Mouse (Mus musculus) kidney, adult 2 months (tissue): ENCODE results near the gene Trio. TPM values are rescaled to one million over a fixed set of nuclear protein-coding genes. Genes with fewer than 3 reads are reported as not detected.

ENCODE experiments used
- DNase-seq: peaks from one replicate; pipeline ENCODE4 v3.0.0; 2021
- H3K27ac ChIP-seq: fragments of 200-500 bp; 2 replicates; pipeline ENCODE4 v1.5.1; 2012; ENCODE audit warnings: low read depth, low read length, control low read depth, inconsistent platforms; ENCODE audit not compliant: insufficient read depth
- H3K27me3 ChIP-seq: fragments of 200-500 bp; replicated peaks from 2 replicates; pipeline ENCODE4 v1.6.1; 2012; ENCODE audit warnings: mild to moderate bottlenecking, moderate library complexity, low read length, inconsistent platforms; ENCODE audit not compliant: control insufficient read depth, insufficient read depth
- H3K36me3 ChIP-seq: fragments of 200-500 bp; 2 replicates; pipeline ENCODE4 v1.6.1; 2012; ENCODE audit warnings: mild to moderate bottlenecking, moderate library complexity, low read length, inconsistent platforms; ENCODE audit not compliant: control insufficient read depth, insufficient read depth
- H3K4me1 ChIP-seq: fragments of 200-500 bp; 2 replicates; pipeline ENCODE4 v1.6.1; 2011; ENCODE audit warnings: low read length; ENCODE audit not compliant: control insufficient read depth, insufficient read depth
- H3K4me3 ChIP-seq: fragments of 200-500 bp; 2 replicates; pipeline ENCODE4 v1.5.1; 2011; ENCODE audit warnings: mild to moderate bottlenecking, low read depth, low read length, control low read depth; ENCODE audit not compliant: insufficient read depth
- CTCF ChIP-seq: fragments of 200-500 bp; conservative IDR thresholded peaks from 2 replicates; pipeline ENCODE4 v1.5.1; 2011; ENCODE audit warnings: low read depth, mild to moderate bottlenecking, control low read depth, low read length, moderate library complexity, mixed read lengths; ENCODE audit not compliant: insufficient read depth, insufficient read length
- POLR2A ChIP-seq: fragments of 200-500 bp; IDR thresholded peaks from one replicate; pipeline ENCODE4 v1.6.1; 2011; ENCODE audit warnings: low read depth, low read length, control low read depth
- WGBS: fragments of 180-500 bp; shearing (Covaris S2); methylation state at CpG from one replicate; pipeline ENCODE4 v1.1.7; 2018; 5-methylcytosine and 5-hydroxymethylcytosine counted together
- polyA plus RNA-seq: library from polyadenylated mRNA; depleted of rRNA; stranded (reverse); fragments of >200 nt; gene quantifications from 2 replicates; pipeline ENCODE4 v1.2.3, GENCODE M21; 2012

Gene Trio
- polyA plus RNA-seq, 1 experiment = 37.2 TPM

DNA sequence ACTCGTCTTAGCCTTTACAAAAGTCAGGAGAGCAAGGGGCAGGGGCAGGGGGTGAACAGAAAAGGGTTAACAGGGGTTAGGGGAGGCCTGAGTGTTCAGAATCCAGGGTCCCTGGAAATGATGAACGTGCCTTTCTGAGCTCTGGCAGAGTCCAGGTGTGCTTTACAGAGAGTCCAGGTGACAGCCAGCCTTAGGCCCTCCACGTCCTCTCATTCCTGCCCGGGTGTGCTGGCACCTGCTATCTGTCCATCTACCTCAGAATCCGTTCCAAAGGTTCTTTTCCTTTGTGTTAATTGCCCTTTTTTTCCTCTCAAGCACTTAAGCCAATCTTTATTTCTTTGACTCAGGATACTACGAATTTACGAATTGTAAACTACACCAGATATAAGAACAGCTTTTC, 32.1 kb downstream of the Trio start:
- WGBS = 42% methylated on average over 7 of the region's 7 CpGs
- peak overlapping the region; percentile 6; the same call in 1 of the 2 replicates for H3K4me3 ChIP-seq
- peak; percentile 39 for DNase-seq
- peaks cover 44% of the 10 kb centered on the region for H3K4me1 ChIP-seq
- TF ChIP-seq CTCF (no peak), POLR2A (no peak)
- no peaks in the 10 kb centered on the region for H3K27me3 ChIP-seq
- no peak overlapping the region for H3K27ac ChIP-seq
- no peaks in the 10 kb centered on the region for H3K36me3 ChIP-seq

DNA sequence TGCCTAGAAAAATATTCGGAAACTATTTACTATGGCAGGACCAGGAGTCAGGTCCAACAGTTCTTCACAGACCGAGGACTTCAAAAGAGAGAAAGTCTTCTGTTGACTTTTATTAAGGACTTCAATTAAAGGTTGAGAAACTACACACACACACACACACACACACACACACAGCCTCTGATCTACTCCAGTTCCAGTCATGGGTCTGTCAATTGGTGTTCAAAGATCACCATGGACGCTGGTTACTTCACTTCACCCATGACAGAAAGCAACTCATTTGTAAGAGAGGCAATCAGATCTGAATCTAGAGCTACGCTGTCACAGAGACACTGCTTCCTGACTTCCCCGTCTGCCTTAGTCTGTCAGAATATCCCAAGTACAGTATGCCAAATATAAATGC, 33.1 kb downstream of the Trio start:
- TF ChIP-seq CTCF = no peak
- TF ChIP-seq POLR2A = no peak
- H3K27me3 ChIP-seq = no peaks in the 10 kb centered on the region
- no peaks in the 10 kb centered on the region for H3K36me3 ChIP-seq
- H3K4me1 ChIP-seq = peaks cover 40% of the 10 kb centered on the region
- H3K4me3 ChIP-seq = 0 out of 2 replicates have a peak overlapping the region, but pooled peaks have one; percentile 7
- H3K27ac ChIP-seq = peak overlapping the region; percentile 13
- DNase-seq = peak; percentile 50
- 35% methylated on average over 5 of the region's 5 CpGs for WGBS

DNA sequence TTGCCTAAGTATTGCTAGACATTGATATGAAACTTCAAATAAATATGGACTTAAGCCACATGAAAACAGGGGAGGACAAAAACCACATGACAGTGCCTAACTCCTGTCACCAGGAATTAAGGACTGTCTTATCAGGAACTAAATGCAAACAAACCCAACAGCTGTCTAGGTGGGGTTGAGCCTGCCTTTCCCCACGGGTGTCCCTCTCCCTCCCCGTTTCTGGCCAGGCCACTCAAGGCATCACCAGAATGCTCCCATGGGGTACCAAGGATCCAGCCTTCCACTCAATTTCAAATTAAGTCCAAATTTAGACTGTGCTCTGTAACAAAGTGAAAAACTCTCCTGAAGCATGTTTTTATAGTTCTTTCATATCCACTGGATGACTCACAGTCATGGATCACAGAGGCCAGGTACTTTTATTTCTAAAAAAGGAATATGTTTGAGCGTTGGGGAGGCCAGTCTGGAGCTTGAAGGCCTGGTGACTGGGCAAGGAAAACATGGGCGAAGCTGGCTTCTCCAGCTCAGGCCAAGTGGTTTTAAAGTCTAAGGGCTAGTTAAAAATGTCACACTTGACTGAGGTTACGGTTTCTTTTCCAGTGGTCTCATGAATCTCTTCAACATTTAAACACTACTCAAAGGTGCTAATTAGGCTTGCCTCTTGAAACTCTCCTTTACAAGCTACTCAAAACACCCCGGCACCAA, 33.6 kb downstream of the Trio start:
- H3K4me3 ChIP-seq = no peak overlapping the region
- WGBS = 37% methylated on average over 6 of the region's 6 CpGs
- peak; percentile 48 for DNase-seq
- peaks cover 35% of the 10 kb centered on the region for H3K4me1 ChIP-seq
- no peaks in the 10 kb centered on the region for H3K27me3 ChIP-seq
- peak overlapping the region; percentile 13; the same call in 1 of the 2 replicates for H3K27ac ChIP-seq
- no peak for TF ChIP-seq CTCF
- TF ChIP-seq POLR2A = no peak
- no peaks in the 10 kb centered on the region for H3K36me3 ChIP-seq

DNA sequence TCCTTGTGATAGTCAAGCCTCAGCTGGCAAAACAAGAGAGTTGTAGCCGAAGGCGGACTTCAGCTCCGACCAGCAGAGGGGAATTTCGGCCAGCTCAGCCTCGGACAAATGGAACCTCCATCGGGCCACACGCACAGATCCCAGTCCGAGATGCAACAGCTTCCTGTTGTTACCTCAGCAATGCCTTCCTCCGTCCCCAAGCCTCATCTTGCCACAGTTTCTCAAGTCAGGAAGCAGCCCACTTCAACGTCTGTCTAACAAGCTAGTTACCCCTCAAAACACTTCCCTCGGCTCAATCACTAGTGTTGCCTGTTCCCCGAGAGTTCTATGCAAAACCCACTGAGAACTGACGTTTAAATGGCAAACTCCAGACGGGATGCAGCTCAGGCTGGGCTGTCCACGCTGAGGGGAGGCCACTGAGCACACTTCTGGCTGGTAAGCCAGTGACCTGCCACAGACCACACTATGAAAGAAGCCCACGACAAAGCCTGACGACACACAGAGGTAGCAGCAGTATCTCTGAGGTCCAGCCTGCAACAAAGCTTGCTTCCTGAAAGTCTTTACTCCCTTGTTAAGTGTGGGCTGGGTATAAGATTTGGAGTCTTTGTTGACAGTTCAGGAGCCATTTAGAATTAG, 34.5 kb downstream of the Trio start:
- no peak for DNase-seq
- Histone ChIP-seq H3K27ac (no peak overlapping the region), H3K36me3 (no peaks in the 10 kb centered on the region), H3K27me3 (no peaks in the 10 kb centered on the region), H3K4me3 (no peak overlapping the region), H3K4me1 (peaks cover 27% of the 10 kb centered on the region)
- WGBS = 48% methylated on average over 17 of the region's 17 CpGs
- TF ChIP-seq POLR2A (no peak), CTCF (no peak)

DNA sequence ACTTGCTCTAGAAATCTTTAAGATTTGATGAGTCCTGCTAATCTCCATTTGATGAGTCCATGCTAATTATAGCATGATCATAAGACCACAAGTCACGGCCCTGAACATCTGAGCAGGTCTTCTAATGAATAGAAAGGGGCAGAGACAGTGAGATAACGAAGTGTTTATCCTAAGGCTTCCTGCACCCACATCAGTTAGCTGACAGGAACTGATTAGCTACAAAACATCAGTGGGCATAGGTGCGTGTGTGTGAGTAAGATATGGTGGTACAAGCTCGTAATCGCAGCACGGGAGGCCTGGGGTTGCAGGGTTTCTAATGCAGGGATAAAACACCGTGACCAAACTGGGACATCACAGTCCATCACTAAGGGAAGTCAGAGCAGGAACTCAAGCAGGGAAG, 37.7 kb downstream of the Trio start:
- TF ChIP-seq POLR2A (no peak), CTCF (no peak)
- no peaks in the 10 kb centered on the region for H3K27me3 ChIP-seq
- no peak for DNase-seq
- H3K27ac ChIP-seq = no peak overlapping the region
- H3K4me3 ChIP-seq = no peak overlapping the region
- no peaks in the 10 kb centered on the region for H3K36me3 ChIP-seq
- WGBS = 84% methylated on average over 7 of the region's 7 CpGs
- peaks cover 15% of the 10 kb centered on the region for H3K4me1 ChIP-seq

DNA sequence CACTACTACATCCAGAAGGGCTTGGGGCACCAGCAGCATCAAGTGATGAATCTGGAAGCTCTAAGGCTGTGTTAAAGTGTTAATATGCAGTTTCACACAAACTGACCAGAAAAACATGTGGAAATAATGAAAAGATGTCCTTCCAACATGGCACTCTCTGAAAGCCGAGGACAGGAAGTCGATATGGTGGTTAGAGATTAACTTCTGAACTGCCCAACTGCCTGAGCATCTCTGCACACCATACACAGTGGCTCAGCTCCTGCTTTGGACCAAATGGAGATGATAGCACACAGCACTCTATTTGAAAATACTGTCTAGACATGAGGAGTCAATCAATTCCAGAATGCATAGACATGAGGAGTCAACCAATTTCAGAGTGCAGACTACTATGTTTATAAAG, 40.8 kb downstream of the Trio start:
- TF ChIP-seq CTCF = no peak
- no peak for TF ChIP-seq POLR2A
- H3K4me1 ChIP-seq = peaks cover 27% of the 10 kb centered on the region
- no peak overlapping the region for H3K27ac ChIP-seq
- DNase-seq = no peak
- no peak overlapping the region for H3K4me3 ChIP-seq
- H3K27me3 ChIP-seq = no peaks in the 10 kb centered on the region
- no peaks in the 10 kb centered on the region for H3K36me3 ChIP-seq
- WGBS = 54% methylated on average over 2 of the region's 2 CpGs

DNA sequence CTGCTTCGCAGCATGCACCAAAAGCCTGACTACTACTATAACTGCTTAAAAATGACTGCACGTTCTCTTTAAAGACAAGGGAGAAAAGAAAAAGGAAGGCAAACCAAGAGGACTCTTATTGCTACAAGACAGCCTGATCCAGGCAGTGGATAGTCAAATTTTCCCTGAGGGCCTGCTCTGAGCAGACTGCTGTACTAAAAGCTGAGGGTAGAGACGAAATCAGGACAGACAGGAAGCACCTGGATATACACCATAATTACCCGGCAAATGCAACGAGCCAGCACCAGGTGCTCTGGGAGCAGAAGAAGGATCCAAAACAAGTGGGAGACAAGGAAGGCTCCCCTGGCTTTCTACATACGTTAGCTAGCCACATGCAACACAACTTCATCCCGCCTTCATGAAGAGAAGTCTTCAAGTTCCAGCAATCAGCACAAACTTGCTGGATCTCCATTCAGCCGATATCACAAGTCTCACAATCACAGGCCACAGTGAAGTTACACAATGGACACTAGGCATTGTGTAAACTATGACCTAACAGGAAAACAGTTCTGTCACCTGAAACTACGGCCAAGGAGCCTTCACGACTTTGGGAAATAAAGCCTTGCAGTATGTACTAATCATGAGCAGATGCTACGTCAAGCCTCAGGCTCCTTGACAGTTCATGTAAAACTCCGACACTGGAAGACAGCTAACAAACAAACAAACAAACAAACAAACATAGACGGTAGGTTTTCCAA, 43.7 kb downstream of the Trio start:
- DNase-seq = no peak
- no peak overlapping the region for H3K4me3 ChIP-seq
- H3K27me3 ChIP-seq = no peaks in the 10 kb centered on the region
- no peaks in the 10 kb centered on the region for H3K36me3 ChIP-seq
- TF ChIP-seq POLR2A = no peak
- TF ChIP-seq CTCF = no peak
- WGBS = 45% methylated on average over 13 of the region's 13 CpGs
- H3K27ac ChIP-seq = no peak overlapping the region
- peaks cover 23% of the 10 kb centered on the region for H3K4me1 ChIP-seq
